Mouse (Mus musculus) limb, embryonic 11.5 days (tissue): ENCODE measurements at regions not wholly inside any gene's neighbourhood (a gene's known extent, or its start where the extent isn't known, plus 50 kb on each side); places are given as distances from the start of the nearest gene placed in this dataset.

ENCODE experiments used
- ATAC-seq: fragments of 200-750 bp; cut with Nextera tagmentation; 2 replicates; pipeline ENCODE4 v1.8.0; 2017; ENCODE audit warnings: low read depth; ENCODE audit not compliant: insufficient number of reproducible peaks, low FRiP score, low TSS enrichment
- DNase-seq: peaks from one replicate; pipeline ENCODE4 v3.0.0-alpha.2; 2015; ENCODE audit warnings: low spot score
- H3K27ac ChIP-seq: fragments of 300-500 bp; sonication (generic); replicated peaks from 2 replicates; pipeline ENCODE4 v1.5.1; 2014; ENCODE audit warnings: low read depth, mild to moderate bottlenecking, low read length
- H3K27me3 ChIP-seq: fragments of 300-500 bp; sonication (generic); 2 replicates; pipeline ENCODE4 v1.6.1; 2014; ENCODE audit warnings: mild to moderate bottlenecking, low read length, mixed read lengths; ENCODE audit not compliant: control insufficient read depth, insufficient read depth
- H3K36me3 ChIP-seq: fragments of 300-500 bp; sonication (generic); 2 replicates; pipeline ENCODE4 v1.6.1; 2014; ENCODE audit warnings: mild to moderate bottlenecking, low read length, moderate library complexity, mixed read lengths; ENCODE audit not compliant: control insufficient read depth, insufficient read depth
- H3K4me1 ChIP-seq: fragments of 300-500 bp; sonication (generic); 2 replicates; pipeline ENCODE4 v1.6.1; 2014; ENCODE audit warnings: low read length, mixed read lengths; ENCODE audit not compliant: control insufficient read depth, insufficient read depth
- H3K4me2 ChIP-seq: fragments of 300-500 bp; sonication (generic); 2 replicates; pipeline ENCODE4 v1.6.1; 2014; ENCODE audit warnings: low read depth, mild to moderate bottlenecking, moderate library complexity; ENCODE audit not compliant: severe bottlenecking
- H3K4me3 ChIP-seq: fragments of 300-500 bp; sonication (generic); 2 replicates; pipeline ENCODE4 v1.5.1; 2014; ENCODE audit warnings: low read depth, low read length
- H3K9ac ChIP-seq: fragments of 300-500 bp; sonication (generic); 2 replicates; pipeline ENCODE4 v1.6.1; 2014; ENCODE audit warnings: mild to moderate bottlenecking, low read length
- H3K9me3 ChIP-seq: fragments of 300-500 bp; sonication (generic); 2 replicates; pipeline ENCODE4 v1.6.1; 2016; ENCODE audit warnings: low read length; ENCODE audit not compliant: control insufficient read depth
- WGBS: fragments of 180-500 bp; shearing (Covaris S2); extraction: QIAGEN DNeasy Blood & Tissue Kit; methylation state at CpG from one replicate; pipeline ENCODE4 v1.1.7; 2014; 5-methylcytosine and 5-hydroxymethylcytosine counted together

DNA sequence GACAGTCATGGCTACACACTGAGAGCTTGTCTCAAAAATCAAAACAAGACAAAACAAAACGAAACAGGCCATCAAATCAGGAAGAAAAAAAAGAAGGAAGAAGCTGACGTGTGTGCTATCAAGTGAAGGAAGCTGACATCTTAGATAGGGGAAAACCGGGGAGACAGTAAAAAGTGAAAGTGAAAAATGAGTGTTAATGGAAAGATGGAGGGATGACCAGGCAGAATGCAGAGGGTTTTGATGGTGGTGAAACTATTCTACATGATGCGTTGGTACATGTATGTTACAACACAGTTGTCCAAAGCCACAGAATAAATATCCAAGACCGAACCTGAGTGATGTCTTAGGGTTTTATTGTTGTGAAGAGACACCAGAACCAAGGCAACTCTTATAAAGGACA, 83.1 kb upstream of the Rybp start:
- H3K4me3 ChIP-seq: no peak overlapping the region
- H3K27ac ChIP-seq: no peak overlapping the region
- no peak overlapping the region for H3K9ac ChIP-seq
- no peaks in the 10 kb centered on the region for H3K9me3 ChIP-seq
- 90% methylated on average over 5 of the region's 5 CpGs for WGBS
- no peaks in the 10 kb centered on the region for H3K27me3 ChIP-seq
- DNase-seq (no peak), ATAC-seq (no peak)
- H3K4me1 ChIP-seq: no peaks in the 10 kb centered on the region
- H3K36me3 ChIP-seq: no peaks in the 10 kb centered on the region
- H3K4me2 ChIP-seq: no peak overlapping the region

DNA sequence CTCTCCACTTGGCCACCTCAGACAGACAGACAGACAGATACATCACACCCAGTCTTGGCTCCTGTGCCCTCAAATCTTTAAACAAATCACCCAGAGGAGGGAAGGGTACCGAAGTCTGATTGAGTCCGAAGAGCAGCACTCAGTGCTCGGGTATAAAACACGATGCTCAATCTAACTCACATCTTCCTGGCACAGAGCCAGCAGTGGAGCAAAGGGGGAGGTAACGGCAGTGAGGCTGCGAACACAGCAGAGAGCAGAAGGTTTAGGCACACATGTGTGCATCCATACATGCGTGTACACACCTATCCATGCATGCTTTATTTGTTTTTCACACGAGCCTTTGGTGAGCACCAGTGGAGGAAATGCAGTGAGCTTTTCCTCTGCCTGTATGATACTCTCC, 78.9 kb upstream of the Rybp start:
- no peak overlapping the region for H3K9ac ChIP-seq
- H3K9me3 ChIP-seq: no peaks in the 10 kb centered on the region
- H3K36me3 ChIP-seq: no peaks in the 10 kb centered on the region
- ATAC-seq (no peak), DNase-seq (no peak)
- no peaks in the 10 kb centered on the region for H3K27me3 ChIP-seq
- H3K4me2 ChIP-seq: no peak overlapping the region
- 82% methylated on average over 8 of the region's 8 CpGs for WGBS
- no peaks in the 10 kb centered on the region for H3K4me1 ChIP-seq
- H3K4me3 ChIP-seq: no peak overlapping the region
- no peak overlapping the region for H3K27ac ChIP-seq

DNA sequence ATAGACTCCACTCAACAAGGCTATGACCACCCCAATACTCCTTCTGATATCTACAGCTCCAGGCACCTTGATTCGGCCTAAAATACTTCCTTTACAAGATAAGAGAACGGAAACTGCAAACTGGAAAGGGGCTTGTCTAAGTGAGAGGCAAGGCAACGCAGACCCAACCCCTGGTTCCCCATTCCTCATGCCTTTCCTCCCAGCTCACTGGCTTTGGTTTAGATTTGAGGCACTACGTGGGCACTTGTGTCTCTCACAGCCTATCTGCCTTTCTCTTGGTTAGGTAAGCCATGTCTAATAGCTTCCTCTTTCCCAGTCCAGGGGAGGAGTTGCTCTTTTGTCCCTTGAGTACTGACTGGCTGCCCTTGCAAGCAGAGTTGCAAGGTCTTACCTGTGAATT, 78.5 kb upstream of the Rybp start:
- no peaks in the 10 kb centered on the region for H3K4me1 ChIP-seq
- no peaks in the 10 kb centered on the region for H3K27me3 ChIP-seq
- ATAC-seq: no peak

DNA sequence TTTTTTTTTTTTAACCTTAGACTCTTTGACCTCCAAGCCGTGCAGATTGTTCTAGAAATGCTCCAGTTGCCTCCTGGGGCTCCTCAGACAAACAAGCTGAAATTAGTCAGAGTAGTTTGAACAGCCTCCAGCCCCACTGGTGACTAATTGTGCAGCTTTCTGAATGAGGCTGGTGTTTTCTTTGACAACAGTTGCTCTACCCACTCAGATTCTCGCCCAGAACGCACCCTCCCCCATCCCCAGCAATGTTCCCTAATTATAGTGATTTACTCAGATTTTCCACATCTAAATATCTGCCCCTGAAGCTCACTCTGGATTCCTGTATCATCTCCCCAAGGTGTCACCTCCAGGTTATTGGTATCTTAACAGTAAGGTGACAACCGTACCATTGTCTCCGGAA, 76.4 kb upstream of the Rybp start:
- ATAC-seq: no peak
- H3K27ac ChIP-seq: no peak overlapping the region
- 73% methylated on average over 5 of the region's 5 CpGs for WGBS
- no peaks in the 10 kb centered on the region for H3K9me3 ChIP-seq
- H3K27me3 ChIP-seq: no peaks in the 10 kb centered on the region
- DNase-seq: no peak
- H3K4me2 ChIP-seq: no peak overlapping the region
- no peak overlapping the region for H3K9ac ChIP-seq
- no peaks in the 10 kb centered on the region for H3K4me1 ChIP-seq
- no peak overlapping the region for H3K4me3 ChIP-seq
- H3K36me3 ChIP-seq: no peaks in the 10 kb centered on the region

More for the DNA sequence above, 78.5 kb upstream of the Rybp start:
- H3K36me3 ChIP-seq: no peaks in the 10 kb centered on the region
- H3K27ac ChIP-seq: no peak overlapping the region
- H3K4me3 ChIP-seq: no peak overlapping the region
- 87% methylated on average over 4 of the region's 4 CpGs for WGBS
- H3K4me2 ChIP-seq: no peak overlapping the region
- H3K9ac ChIP-seq: no peak overlapping the region
- DNase-seq: no peak
- no peaks in the 10 kb centered on the region for H3K9me3 ChIP-seq

DNA sequence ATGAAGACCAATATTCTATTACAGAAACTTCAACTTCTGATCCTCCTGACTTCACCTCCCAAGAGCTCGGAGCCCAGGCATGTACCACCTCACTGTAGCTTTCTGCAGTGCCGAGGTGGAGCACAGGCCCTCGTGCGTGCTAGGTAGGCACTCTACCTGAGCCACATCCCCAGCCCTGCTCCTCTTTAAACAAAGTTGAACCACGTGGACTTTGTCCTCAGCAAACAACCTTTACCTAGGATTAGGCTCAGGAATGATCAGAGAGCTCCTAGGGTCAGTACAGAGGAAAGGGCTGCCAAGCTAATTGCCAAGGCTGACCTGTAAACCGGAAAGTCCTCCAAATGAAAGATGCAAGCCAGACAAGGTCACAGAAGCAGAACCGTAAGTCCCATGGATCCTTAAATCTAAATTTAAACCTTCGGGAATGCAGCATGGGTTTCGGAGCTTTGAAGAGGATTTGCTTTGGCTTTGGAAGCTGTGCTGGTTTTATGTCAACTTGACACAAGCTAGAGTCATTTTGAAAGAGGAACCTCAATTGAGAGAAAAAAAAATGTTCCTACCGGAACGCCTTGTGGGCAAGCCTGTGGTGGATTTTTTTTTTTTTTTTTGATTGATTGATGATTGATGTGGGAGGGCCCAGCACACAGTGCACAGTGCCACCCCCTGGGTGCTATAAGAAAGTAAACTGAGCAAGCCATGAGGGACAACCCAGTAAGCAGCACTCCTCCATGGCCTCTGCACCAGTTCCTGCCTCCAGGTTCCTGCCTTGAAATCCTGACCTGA, 69.5 kb upstream of the Rybp start:
- WGBS: 81% methylated on average over 11 of the region's 11 CpGs

DNA sequence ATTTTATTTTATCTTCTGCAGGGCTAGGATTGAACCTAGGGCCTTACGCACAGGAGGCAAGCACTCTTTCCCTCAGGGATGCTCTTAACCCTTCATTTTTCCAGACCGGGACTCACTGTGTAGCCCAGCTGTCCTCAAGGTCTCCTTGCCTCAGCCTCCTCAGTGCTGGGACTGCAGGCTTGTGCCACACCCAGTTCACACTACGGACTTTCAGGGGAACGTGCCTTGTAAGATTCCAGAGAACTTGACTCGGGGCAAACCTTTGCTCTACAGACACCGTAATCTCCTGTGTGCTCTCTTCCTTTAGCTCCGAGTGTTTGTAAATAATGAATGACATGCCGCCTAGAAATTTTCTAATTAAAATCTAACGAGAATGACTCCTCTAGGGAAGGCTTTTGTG, 68.6 kb upstream of the Rybp start:
- 77% methylated on average over 9 of the region's 9 CpGs for WGBS

More for the DNA sequence above, 69.5 kb upstream of the Rybp start:
- Histone ChIP-seq H3K4me2 (no peak overlapping the region), H3K4me3 (no peak overlapping the region), H3K9me3 (no peaks in the 10 kb centered on the region), H3K27me3 (no peaks in the 10 kb centered on the region), H3K9ac (no peak overlapping the region), H3K4me1 (no peaks in the 10 kb centered on the region), H3K36me3 (no peaks in the 10 kb centered on the region), H3K27ac (no peak overlapping the region)
- no peak for DNase-seq
- ATAC-seq: no peak

DNA sequence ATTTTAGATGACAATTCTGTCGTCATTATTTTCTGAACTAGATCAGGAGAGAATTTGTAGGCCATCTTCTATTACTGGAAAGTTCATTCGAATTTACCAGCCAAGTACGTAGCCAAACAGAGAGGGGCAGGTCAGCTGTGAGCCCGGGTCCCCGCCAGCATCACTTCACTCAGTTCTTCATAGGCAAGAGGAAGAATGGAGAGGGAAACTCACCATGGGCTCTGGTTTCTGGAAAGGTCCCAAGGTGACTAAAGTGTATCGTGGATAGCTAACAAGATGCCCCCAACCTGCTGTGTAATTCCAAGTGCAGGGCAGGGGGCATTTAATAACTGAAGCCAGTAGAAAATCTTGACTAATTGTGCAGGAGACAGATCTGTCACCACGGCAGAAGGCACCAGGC, 60.2 kb upstream of the Rybp start:
- ATAC-seq (no peak), DNase-seq (no peak)
- no peaks in the 10 kb centered on the region for H3K36me3 ChIP-seq
- H3K4me3 ChIP-seq: no peak overlapping the region
- no peaks in the 10 kb centered on the region for H3K4me1 ChIP-seq
- H3K9me3 ChIP-seq: no peaks in the 10 kb centered on the region
- H3K4me2 ChIP-seq: no peak overlapping the region
- H3K9ac ChIP-seq: no peak overlapping the region
- H3K27ac ChIP-seq: no peak overlapping the region
- WGBS: 85% methylated on average over 7 of the region's 7 CpGs
- H3K27me3 ChIP-seq: no peaks in the 10 kb centered on the region

More for the DNA sequence above, 68.6 kb upstream of the Rybp start:
- DNase-seq (no peak), ATAC-seq (no peak)
- H3K4me2 ChIP-seq: no peak overlapping the region
- no peak overlapping the region for H3K9ac ChIP-seq
- H3K36me3 ChIP-seq: no peaks in the 10 kb centered on the region
- no peaks in the 10 kb centered on the region for H3K27me3 ChIP-seq
- H3K9me3 ChIP-seq: no peaks in the 10 kb centered on the region
- no peaks in the 10 kb centered on the region for H3K4me1 ChIP-seq
- no peak overlapping the region for H3K27ac ChIP-seq
- no peak overlapping the region for H3K4me3 ChIP-seq

DNA sequence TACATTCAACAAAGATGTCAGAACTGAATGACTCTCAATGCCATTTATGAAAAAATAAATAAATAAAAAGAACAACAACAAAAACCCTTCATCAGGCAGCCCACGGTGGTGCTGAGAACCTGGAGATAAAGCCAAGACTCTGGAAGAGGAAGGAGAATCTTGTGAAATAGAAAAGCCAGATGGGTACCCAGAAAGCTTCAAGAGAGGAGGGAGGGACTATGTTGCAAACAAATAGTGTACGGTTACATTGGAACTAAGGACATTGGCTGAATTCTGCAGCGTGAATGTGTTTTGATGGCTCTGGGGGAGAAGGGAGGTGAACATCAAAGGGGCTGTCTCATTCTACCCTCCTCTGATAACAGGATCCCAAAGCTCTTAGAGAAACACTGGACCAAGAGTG, 57.8 kb upstream of the Rybp start:
- WGBS: 84% methylated on average over 3 of the region's 3 CpGs
- Histone ChIP-seq H3K4me3 (no peak overlapping the region), H3K36me3 (no peaks in the 10 kb centered on the region), H3K27me3 (no peaks in the 10 kb centered on the region), H3K9me3 (no peaks in the 10 kb centered on the region), H3K9ac (no peak overlapping the region), H3K4me2 (no peak overlapping the region), H3K27ac (no peak overlapping the region), H3K4me1 (no peaks in the 10 kb centered on the region)
- ATAC-seq (no peak), DNase-seq (no peak)
